Mouse (Mus musculus): ENCODE measurements around the gene Extl1. TPM values are rescaled to one million over a fixed set of nuclear protein-coding genes. Genes with fewer than 3 reads are reported as not detected.
A peak's percentile ranks its signal among the peaks of the same experiment; 100 is the strongest.

Extl1 gene
- polyA plus RNA-seq, 1 experiment from 2014 or later, result 1.2 TPM

DNA sequence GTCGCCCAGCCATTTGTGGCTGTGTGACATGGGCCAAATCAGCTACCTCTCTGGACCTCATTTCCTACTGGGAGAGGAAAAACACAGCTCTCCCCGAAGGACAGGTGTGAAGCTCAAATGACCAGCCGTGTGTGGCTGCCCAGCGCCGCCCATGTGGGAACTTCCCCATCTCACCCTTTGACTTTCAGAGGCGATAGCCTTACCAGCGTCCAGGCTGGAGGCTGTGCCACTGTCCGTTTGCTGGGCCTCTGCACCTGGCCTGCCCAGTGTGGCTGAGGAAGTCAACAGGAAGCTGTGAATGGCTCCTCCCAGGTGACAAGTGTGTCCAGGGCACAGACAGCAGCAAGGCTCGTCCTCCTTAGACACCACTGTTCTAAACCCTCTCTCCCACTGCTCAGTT is 71.9 kb downstream of the Extl1 start:
- Histone ChIP-seq H3K4me2 (ENCODE audit: low read length) (no peak overlapping the region), H3K27ac (ENCODE audit: low read depth) (no peak overlapping the region), H3K36me3 (ENCODE audit: control insufficient read depth, insufficient read depth, low read length) (no peaks in the 10 kb centered on the region), H3K9ac (ENCODE audit: low read length) (no peak overlapping the region), H3K4me1 (replicated peaks; ENCODE audit: control insufficient read depth, insufficient read depth, low read length) (peaks cover 9% of the 10 kb centered on the region; the same call in 1 of the 2 replicates), H3K9me3 (ENCODE audit: control insufficient read depth, low read length) (no peaks in the 10 kb centered on the region), H3K27me3 (replicated peaks; ENCODE audit: control insufficient read depth, insufficient read depth, low read length) (no peaks in the 10 kb centered on the region), H3K4me3 (ENCODE audit: low read depth, low read length) (no peak overlapping the region)
- no peak for ATAC-seq (replicated peaks; ENCODE audit: low FRiP score, low TSS enrichment, low read depth)
- DNase-seq (ENCODE audit: low spot score), result no peak
- WGBS, result 85% methylated on average over 9 of the region's 9 CpGs

DNA sequence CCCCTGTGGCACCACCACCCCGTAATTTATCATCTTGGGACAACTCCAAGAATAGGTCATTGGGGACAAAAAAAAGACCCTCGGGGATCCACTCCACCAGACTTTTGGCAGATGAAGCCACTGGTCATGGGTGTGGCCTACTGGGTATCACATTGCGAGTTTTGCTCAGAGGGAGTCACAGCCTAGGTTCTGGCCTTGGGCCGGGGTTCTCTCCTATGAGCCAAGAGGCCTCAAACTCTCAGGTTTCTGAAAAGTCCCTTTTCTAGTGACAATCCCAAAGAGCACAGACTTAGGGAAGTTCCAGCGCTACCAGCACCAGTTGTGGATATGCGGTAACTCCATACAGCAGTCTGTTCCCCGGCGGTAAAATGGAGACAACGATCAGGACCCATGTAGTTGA is 73.0 kb downstream of the Extl1 start:
- H3K9ac ChIP-seq (ENCODE audit: low read length), result no peak overlapping the region
- ATAC-seq (replicated peaks; ENCODE audit: low FRiP score, low TSS enrichment, low read depth) (no peak), DNase-seq (ENCODE audit: low spot score) (no peak)
- H3K4me1 ChIP-seq (replicated peaks; ENCODE audit: control insufficient read depth, insufficient read depth, low read length), result peaks cover 10% of the 10 kb centered on the region; the same call in 1 of the 2 replicates
- H3K4me3 ChIP-seq (ENCODE audit: low read depth, low read length), result no peak overlapping the region
- 85% methylated on average over 9 of the region's 9 CpGs for WGBS
- no peak overlapping the region for H3K4me2 ChIP-seq (ENCODE audit: low read length)
- no peaks in the 10 kb centered on the region for H3K9me3 ChIP-seq (ENCODE audit: control insufficient read depth, low read length)
- no peak overlapping the region for H3K27ac ChIP-seq (ENCODE audit: low read depth)
- H3K27me3 ChIP-seq (replicated peaks; ENCODE audit: control insufficient read depth, insufficient read depth, low read length), result no peaks in the 10 kb centered on the region
- H3K36me3 ChIP-seq (ENCODE audit: control insufficient read depth, insufficient read depth, low read length), result no peaks in the 10 kb centered on the region

DNA sequence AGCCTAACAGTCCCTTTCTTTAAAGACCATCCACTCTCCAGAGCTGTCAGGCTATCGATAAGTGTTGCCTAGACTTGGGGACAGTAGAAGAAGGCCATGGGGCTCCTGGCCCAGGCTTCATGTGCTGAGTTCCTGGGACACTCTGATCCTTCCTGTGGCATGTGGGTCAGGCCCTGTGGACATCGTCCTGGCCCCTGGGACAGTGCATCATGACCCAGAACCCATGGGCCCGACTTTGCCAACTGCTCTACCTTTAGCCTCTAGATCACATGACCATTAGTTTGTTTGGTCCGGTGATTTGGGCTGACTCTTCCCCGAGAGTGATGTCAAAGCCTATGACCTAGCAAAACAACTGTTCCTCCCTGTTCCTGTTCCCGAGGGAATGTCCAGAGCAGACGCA is 73.5 kb downstream of the Extl1 start:
- no peaks in the 10 kb centered on the region for H3K27me3 ChIP-seq (replicated peaks; ENCODE audit: control insufficient read depth, insufficient read depth, low read length)

DNA sequence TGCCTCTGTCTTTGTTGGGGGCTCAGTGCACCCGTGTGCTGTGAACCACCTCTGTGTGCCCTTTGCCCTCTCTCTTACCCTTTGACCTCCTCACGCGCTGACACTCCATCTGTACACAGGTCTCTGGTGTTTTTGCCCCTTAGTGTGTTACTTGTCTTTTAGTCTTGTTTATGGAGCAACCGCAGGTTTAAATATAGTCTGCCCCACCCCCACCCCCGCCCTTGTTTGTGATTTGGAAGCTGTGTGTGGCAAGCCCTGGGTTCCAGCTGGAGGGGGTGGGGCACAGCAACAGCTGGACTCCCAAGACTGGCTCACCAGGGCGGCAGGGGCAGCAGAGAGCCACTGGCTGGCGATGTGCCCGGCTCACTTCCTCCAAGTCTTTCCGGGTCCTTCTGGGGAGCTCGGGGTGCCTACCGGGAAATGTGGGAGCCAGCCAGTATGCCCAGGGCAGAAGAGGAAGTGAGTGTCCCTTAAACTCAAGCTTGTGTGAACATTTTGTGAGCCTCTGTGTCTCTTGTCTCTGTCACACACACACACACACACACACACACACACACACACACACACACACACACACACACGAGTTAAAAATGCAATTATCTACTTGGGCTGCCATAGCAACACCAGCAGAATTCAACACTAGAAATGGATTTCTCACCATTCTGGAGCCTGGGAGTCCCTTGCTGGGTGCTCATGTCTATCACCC is 76.1 kb downstream of the Extl1 start:
- ATAC-seq (replicated peaks; ENCODE audit: low FRiP score, low TSS enrichment, low read depth) (peak; percentile 65), DNase-seq (ENCODE audit: low spot score) (peak; percentile 72)
- no peaks in the 10 kb centered on the region for H3K36me3 ChIP-seq (ENCODE audit: control insufficient read depth, insufficient read depth, low read length)
- H3K4me3 ChIP-seq (ENCODE audit: low read depth, low read length), result no peak overlapping the region
- peaks cover 10% of the 10 kb centered on the region; the same call in 1 of the 2 replicates for H3K4me1 ChIP-seq (replicated peaks; ENCODE audit: control insufficient read depth, insufficient read depth, low read length)
- peak overlapping the region; percentile 23 for H3K4me2 ChIP-seq (ENCODE audit: low read length)
- H3K9ac ChIP-seq (ENCODE audit: low read length), result no peak overlapping the region
- no peaks in the 10 kb centered on the region for H3K9me3 ChIP-seq (ENCODE audit: control insufficient read depth, low read length)
- WGBS, result 11% methylated on average over 12 of the region's 12 CpGs
- no peaks in the 10 kb centered on the region for H3K27me3 ChIP-seq (replicated peaks; ENCODE audit: control insufficient read depth, insufficient read depth, low read length)
- H3K27ac ChIP-seq (ENCODE audit: low read depth), result no peak overlapping the region; the same call in 1 of the 2 replicates

More for the DNA sequence above, 73.5 kb downstream of the Extl1 start:
- H3K9me3 ChIP-seq (ENCODE audit: control insufficient read depth, low read length), result no peaks in the 10 kb centered on the region
- no peak overlapping the region for H3K4me3 ChIP-seq (ENCODE audit: low read depth, low read length)
- H3K9ac ChIP-seq (ENCODE audit: low read length), result no peak overlapping the region
- no peaks in the 10 kb centered on the region for H3K36me3 ChIP-seq (ENCODE audit: control insufficient read depth, insufficient read depth, low read length)
- ATAC-seq (replicated peaks; ENCODE audit: low FRiP score, low TSS enrichment, low read depth) (no peak), DNase-seq (ENCODE audit: low spot score) (no peak)
- H3K4me2 ChIP-seq (ENCODE audit: low read length), result no peak overlapping the region
- peaks cover 10% of the 10 kb centered on the region; the same call in 1 of the 2 replicates for H3K4me1 ChIP-seq (replicated peaks; ENCODE audit: control insufficient read depth, insufficient read depth, low read length)
- H3K27ac ChIP-seq (ENCODE audit: low read depth), result no peak overlapping the region
- WGBS, result 85% methylated on average over 7 of the region's 7 CpGs

DNA sequence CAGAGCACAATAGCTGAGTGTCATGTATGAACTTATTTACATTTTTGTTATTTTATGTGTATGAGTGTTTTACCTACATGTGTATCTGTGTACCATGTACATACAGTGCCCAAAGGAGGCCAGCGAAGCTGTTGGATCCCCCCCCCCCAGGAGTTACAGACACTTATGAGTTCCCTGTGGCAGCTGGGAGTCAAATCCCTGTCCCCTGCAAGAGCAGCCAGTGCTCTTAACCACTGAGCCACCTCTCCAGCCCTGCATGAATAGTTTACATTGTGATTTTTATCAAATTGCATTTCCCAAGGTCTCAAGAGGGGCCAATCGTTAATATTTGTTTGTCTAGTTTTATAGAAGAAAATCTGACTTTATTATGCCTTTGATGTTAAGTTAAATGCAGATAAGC is 76.7 kb downstream of the Extl1 start:
- WGBS, result 48% methylated on average over 2 of the region's 2 CpGs
- Histone ChIP-seq H3K4me3 (ENCODE audit: low read depth, low read length) (no peak overlapping the region), H3K27me3 (replicated peaks; ENCODE audit: control insufficient read depth, insufficient read depth, low read length) (no peaks in the 10 kb centered on the region), H3K27ac (ENCODE audit: low read depth) (no peak overlapping the region), H3K9me3 (ENCODE audit: control insufficient read depth, low read length) (no peaks in the 10 kb centered on the region), H3K36me3 (ENCODE audit: control insufficient read depth, insufficient read depth, low read length) (no peaks in the 10 kb centered on the region), H3K9ac (ENCODE audit: low read length) (no peak overlapping the region), H3K4me2 (ENCODE audit: low read length) (no peak overlapping the region; the same call in 1 of the 2 replicates), H3K4me1 (replicated peaks; ENCODE audit: control insufficient read depth, insufficient read depth, low read length) (peaks cover 10% of the 10 kb centered on the region; the same call in 1 of the 2 replicates)
- DNase-seq (ENCODE audit: low spot score), result no peak
- ATAC-seq (replicated peaks; ENCODE audit: low FRiP score, low TSS enrichment, low read depth), result peak; percentile 42

Other genes starting within 250 kb of the Extl1 start
- 46.8 and 60.1 TPM in 2 replicates for gene Cep85, start 196.7 kb downstream of the Extl1 start, polyA plus RNA-seq (2014; fragmentation: Nextera tagmentation; extraction: Ambion mirVana)
- not detected in 2 replicates for gene Gm7534, start 180.8 kb downstream of the Extl1 start, polyA plus RNA-seq (2014; fragmentation: Nextera tagmentation; extraction: Ambion mirVana)
- gene Catsper4, start 156.5 kb downstream of the Extl1 start, polyA plus RNA-seq (2014; fragmentation: Nextera tagmentation; extraction: Ambion mirVana), result 0.19 TPM in 1 of 2 replicates, not detected in the other
- gene Cnksr1, start 145.5 kb downstream of the Extl1 start, polyA plus RNA-seq (2014; fragmentation: Nextera tagmentation; extraction: Ambion mirVana), result 6.1 and 7.5 TPM in 2 replicates
- gene E130218I03Rik, start 140.2 kb downstream of the Extl1 start, polyA plus RNA-seq (2014; fragmentation: Nextera tagmentation; extraction: Ambion mirVana), result 0.24 and 0.41 TPM in 2 replicates
- gene Zfp593, start 138.3 kb downstream of the Extl1 start, polyA plus RNA-seq (2014; fragmentation: Nextera tagmentation; extraction: Ambion mirVana), result 17.5 and 20.7 TPM in 2 replicates
- not detected in 2 replicates for gene Gm30191, start 136.9 kb downstream of the Extl1 start, polyA plus RNA-seq (2014; fragmentation: Nextera tagmentation; extraction: Ambion mirVana)
- gene Grrp1, start 129.7 kb downstream of the Extl1 start, polyA plus RNA-seq (2014; fragmentation: Nextera tagmentation; extraction: Ambion mirVana), result 3.8 and 4.5 TPM in 2 replicates
- 18.4 and 20.5 TPM in 2 replicates for gene Pdik1l, start 96.0 kb downstream of the Extl1 start, polyA plus RNA-seq (2014; fragmentation: Nextera tagmentation; extraction: Ambion mirVana)
- 0.09 TPM in 1 of 2 replicates, not detected in the other for gene Trim63, start 68.7 kb downstream of the Extl1 start, polyA plus RNA-seq (2014; fragmentation: Nextera tagmentation; extraction: Ambion mirVana)
- 0.19 and 0.26 TPM in 2 replicates for gene Slc30a2, start 40.7 kb downstream of the Extl1 start, polyA plus RNA-seq (2014; fragmentation: Nextera tagmentation; extraction: Ambion mirVana)
- 28.4 and 32.5 TPM in 2 replicates for gene Pafah2, start 12.5 kb upstream of the Extl1 start, polyA plus RNA-seq (2014; fragmentation: Nextera tagmentation; extraction: Ambion mirVana)
- gene Stmn1, start 84.5 kb upstream of the Extl1 start, polyA plus RNA-seq (2014; fragmentation: Nextera tagmentation; extraction: Ambion mirVana), result 1,522 and 1,793 TPM in 2 replicates
- 1.3 and 2.1 TPM in 2 replicates for gene Paqr7, start 112.8 kb upstream of the Extl1 start, polyA plus RNA-seq (2014; fragmentation: Nextera tagmentation; extraction: Ambion mirVana)
- 7.8 and 8.2 TPM in 2 replicates for gene Aunip, start 127.1 kb upstream of the Extl1 start, polyA plus RNA-seq (2014; fragmentation: Nextera tagmentation; extraction: Ambion mirVana)
- gene Mtfr1l, start 151.5 kb upstream of the Extl1 start, polyA plus RNA-seq (2014; fragmentation: Nextera tagmentation; extraction: Ambion mirVana), result 109 and 117 TPM in 2 replicates
- gene Selenon, start 168.3 kb upstream of the Extl1 start, polyA plus RNA-seq (2014; fragmentation: Nextera tagmentation; extraction: Ambion mirVana), result 14.7 and 15.6 TPM in 2 replicates